Mouse (Mus musculus) C2C12 (cell line): ENCODE data around the gene Bcl11b. TPM values are rescaled to one million over a fixed set of nuclear protein-coding genes. Genes with fewer than 3 reads are reported as not detected.

Source experiments
- H3K27me3 ChIP-seq: one replicate; pipeline ENCODE4 v1.6.1; 2011; ENCODE audit not compliant: control insufficient read depth, insufficient read depth, insufficient read length
- H3K36me3 ChIP-seq: one replicate; pipeline ENCODE4 v1.6.1; 2011; ENCODE audit not compliant: control insufficient read depth, insufficient read depth
- H3K4me3 ChIP-seq: one replicate; pipeline ENCODE4 v1.5.1; 2011; ENCODE audit warnings: mild to moderate bottlenecking, control low read depth; ENCODE audit not compliant: poor library complexity, insufficient read depth, severe bottlenecking
- H3K79me2 ChIP-seq: one replicate; pipeline ENCODE4 v1.6.1; 2011; ENCODE audit not compliant: control insufficient read depth, insufficient read depth
- H3K79me3 ChIP-seq: one replicate; pipeline ENCODE4 v1.6.1; 2011; ENCODE audit warnings: low read depth, control low read depth
- H3ac ChIP-seq: one replicate; pipeline ENCODE3; 2011; ENCODE audit warnings: low read depth; ENCODE audit not compliant: control insufficient read depth, insufficient read length
- CEBPB ChIP-seq: IDR thresholded peaks from one replicate; pipeline ENCODE4 v1.6.1; 2011; ENCODE audit warnings: low read depth, mild to moderate bottlenecking, control low read depth, moderate library complexity
- CTCF ChIP-seq: IDR thresholded peaks from one replicate; pipeline ENCODE4 v1.5.1; 2011; ENCODE audit not compliant: control insufficient read depth, insufficient read depth, insufficient read length
- FOSL1 ChIP-seq: IDR thresholded peaks from one replicate; pipeline ENCODE4 v1.8.0; 2011; ENCODE audit warnings: mild to moderate bottlenecking, low read length; ENCODE audit not compliant: poor library complexity, insufficient read depth, severe bottlenecking
- MAX ChIP-seq: IDR thresholded peaks from one replicate; pipeline ENCODE4 v1.6.1; 2011; ENCODE audit warnings: mild to moderate bottlenecking, control low read depth
- MYOD1 ChIP-seq: IDR thresholded peaks from one replicate; pipeline ENCODE4 v1.6.1; 2011; ENCODE audit warnings: low read depth; ENCODE audit not compliant: control insufficient read depth, insufficient read length
- MYOG ChIP-seq: IDR thresholded peaks from one replicate; pipeline ENCODE4 v1.6.1; 2011; ENCODE audit not compliant: control insufficient read depth, insufficient read length; ENCODE audit errors: extremely low read depth
- USF1 ChIP-seq: IDR thresholded peaks from one replicate; pipeline ENCODE4 v1.6.1; 2011; ENCODE audit warnings: low read depth, mild to moderate bottlenecking, control low read depth, moderate library complexity
- polyA plus RNA-seq: library from polyadenylated mRNA; unstranded; fragments of >200 nt; fragmentation: generic; extraction: Trizol; gene quantifications from one replicate; pipeline ENCODE4 v1.2.1, GENCODE M21; 2012; ENCODE audit warnings: missing spikeins

Gene Bcl11b
- polyA plus RNA-seq, 1 experiment: not detected

DNA sequence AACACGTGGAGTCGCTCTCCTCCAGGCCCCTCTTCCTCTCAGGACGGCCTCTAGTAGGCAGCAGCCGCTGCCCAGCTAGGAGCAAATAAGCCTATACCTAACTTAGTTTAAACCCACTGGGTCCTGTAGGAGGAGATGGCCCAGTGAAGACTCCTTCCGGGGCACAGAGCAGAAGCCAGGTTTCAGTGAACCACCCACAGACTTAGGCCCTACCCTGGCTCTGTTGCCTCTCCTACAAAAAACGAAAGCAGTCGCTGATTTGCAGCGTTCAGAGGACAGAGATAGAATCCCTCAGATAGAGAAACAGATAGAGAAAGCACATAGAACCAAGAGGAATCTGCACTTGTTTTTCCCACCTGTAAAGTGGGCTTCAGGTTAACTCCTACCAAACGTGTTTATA, 21.1 kb downstream of the Bcl11b start:
- Histone ChIP-seq H3K79me2 (no peaks in the 10 kb centered on the region), H3ac (no peak overlapping the region), H3K36me3 (no peaks in the 10 kb centered on the region), H3K4me3 (no peak overlapping the region), H3K27me3 (peaks cover 12% of the 10 kb centered on the region), H3K79me3 (no peaks in the 10 kb centered on the region)
- TF ChIP-seq USF1: no peak

DNA sequence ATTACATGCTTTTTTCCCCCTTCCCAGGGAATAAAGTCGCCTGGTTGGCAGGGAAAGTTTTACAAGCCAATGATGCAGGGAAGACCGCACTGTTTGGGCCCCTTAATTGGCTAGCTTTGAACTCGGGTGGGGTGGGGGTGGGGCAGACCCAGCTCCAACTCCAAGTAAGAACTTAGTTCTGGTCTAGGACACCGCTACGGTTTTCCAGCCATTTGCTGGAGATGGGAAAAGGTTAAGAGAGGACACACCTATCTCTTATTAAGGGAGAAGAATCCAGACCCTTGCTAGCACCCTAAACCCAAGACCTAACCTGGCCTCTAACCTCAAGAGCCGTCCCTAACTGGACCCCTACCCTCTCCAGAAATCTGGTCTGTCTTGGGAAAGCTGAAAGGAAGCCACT, 22.2 kb downstream of the Bcl11b start:
- no peak overlapping the region for H3ac ChIP-seq
- H3K79me3 ChIP-seq: no peaks in the 10 kb centered on the region
- TF ChIP-seq CEBPB (no peak), CTCF (no peak), FOSL1 (no peak), MYOG (no peak), USF1 (no peak)
- H3K4me3 ChIP-seq: no peak overlapping the region
- no peaks in the 10 kb centered on the region for H3K79me2 ChIP-seq
- no peaks in the 10 kb centered on the region for H3K36me3 ChIP-seq
- H3K27me3 ChIP-seq: peaks cover 9% of the 10 kb centered on the region

DNA sequence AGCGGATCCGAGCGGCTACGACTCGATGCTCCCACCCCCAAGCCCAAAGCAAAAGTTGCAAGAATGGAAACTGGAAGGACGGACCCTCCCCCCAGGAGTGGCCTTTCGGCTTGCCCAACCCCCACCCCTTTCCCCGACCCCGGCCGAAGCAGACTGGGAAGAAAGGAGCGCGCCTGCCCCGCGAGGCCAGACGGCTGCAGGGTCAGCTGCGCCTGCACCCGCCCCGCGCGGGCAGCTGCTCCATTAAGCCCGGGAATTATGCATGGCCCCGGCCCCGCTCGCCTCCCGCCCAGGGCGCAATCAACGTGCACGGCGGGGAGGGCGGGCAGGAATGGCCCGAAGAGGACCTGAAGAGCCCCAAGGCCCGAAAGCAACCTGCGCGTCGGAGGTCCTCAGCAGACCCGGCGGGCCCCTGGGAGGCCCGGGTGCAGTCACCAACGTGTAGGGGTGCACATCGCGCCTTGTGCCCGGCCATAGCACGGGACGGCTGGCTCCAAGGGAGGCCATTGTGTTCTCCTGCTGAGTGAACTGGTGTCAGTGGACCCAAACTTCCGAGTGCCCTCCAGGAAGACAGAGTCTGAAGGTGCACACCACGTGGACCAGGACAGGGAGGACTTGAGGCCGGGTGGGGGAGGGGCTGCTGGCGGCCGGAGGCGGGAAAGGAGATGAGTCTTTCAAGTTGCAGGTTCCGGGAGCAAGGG, 23.0 kb downstream of the Bcl11b start:
- TF ChIP-seq MYOG: no peak
- no peak for TF ChIP-seq FOSL1
- no peak for TF ChIP-seq CEBPB
- no peak for TF ChIP-seq MYOD1
- TF ChIP-seq CTCF: no peak
- no peak for TF ChIP-seq USF1
- TF ChIP-seq MAX: no peak
- H3K36me3 ChIP-seq: no peaks in the 10 kb centered on the region
- no peaks in the 10 kb centered on the region for H3K79me2 ChIP-seq
- H3K79me3 ChIP-seq: no peaks in the 10 kb centered on the region
- H3K27me3 ChIP-seq: peaks cover 9% of the 10 kb centered on the region
- no peak overlapping the region for H3ac ChIP-seq
- H3K4me3 ChIP-seq: no peak overlapping the region

DNA sequence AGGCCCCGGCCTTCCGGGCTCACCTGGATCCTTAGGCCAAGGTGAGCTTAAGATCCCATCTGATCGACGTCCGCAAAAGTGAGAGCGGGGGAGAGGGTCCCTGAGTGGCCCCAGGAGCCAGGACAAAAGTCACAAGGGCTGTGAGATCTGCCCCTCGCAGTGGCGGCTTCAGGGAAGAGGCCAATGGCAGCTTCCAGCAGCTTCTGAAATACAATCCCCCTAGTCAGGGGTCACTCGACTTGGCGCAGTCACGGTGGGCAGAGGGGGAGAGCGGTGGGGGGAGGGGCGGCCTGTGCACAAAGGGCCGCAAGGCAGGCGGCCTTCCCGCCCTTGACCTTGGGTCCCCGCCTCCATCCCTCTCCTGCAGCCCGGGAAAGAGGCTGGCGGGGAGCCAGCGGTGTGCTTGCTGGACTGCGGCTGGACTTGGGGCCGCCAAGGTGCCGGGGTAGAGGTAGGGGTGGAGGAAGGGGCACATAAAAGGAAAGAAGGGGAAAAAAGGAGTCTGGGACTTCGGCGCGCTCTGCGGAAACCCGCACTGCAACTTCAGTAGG, 23.6 kb downstream of the Bcl11b start:
- no peaks in the 10 kb centered on the region for H3K79me2 ChIP-seq
- H3K79me3 ChIP-seq: no peaks in the 10 kb centered on the region
- peaks cover 9% of the 10 kb centered on the region for H3K27me3 ChIP-seq
- no peaks in the 10 kb centered on the region for H3K36me3 ChIP-seq
- no peak overlapping the region for H3ac ChIP-seq
- TF ChIP-seq FOSL1 (no peak), MYOD1 (no peak), MAX (no peak), MYOG (no peak), CEBPB (no peak), USF1 (no peak), CTCF (no peak)
- H3K4me3 ChIP-seq: no peak overlapping the region

DNA sequence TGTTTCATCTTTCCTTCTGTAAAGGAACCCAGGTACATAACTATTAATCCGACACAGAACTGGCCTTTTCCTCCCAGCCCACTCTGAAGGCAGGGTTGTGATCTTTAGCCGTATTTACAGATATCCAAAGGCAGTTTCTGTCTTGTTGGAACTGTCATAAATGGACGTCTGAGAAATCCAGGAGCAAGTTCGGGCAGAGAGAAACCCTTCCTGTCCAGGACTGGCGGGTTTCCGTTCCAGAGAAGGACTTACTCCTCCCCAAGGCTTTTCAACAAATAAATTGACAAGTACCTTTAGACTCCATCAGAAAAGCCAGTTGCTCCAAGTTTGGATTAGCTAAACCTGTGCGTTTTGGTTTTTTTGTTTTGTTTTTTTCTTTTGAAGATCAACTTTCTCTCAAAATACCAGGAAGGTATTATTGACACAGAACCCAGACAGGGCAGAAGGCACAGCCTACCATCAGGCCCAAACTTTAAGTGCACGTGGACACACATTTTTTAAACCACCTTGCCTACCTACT, 24.6 kb downstream of the Bcl11b start:
- TF ChIP-seq FOSL1: no peak
- no peak for TF ChIP-seq USF1
- no peak for TF ChIP-seq MAX
- no peak for TF ChIP-seq MYOG
- TF ChIP-seq CTCF: no peak
- no peak for TF ChIP-seq CEBPB
- no peak for TF ChIP-seq MYOD1
- no peaks in the 10 kb centered on the region for H3K79me3 ChIP-seq
- H3K36me3 ChIP-seq: no peaks in the 10 kb centered on the region
- H3K27me3 ChIP-seq: peaks cover 9% of the 10 kb centered on the region
- no peak overlapping the region for H3K4me3 ChIP-seq
- H3ac ChIP-seq: no peak overlapping the region
- no peaks in the 10 kb centered on the region for H3K79me2 ChIP-seq

DNA sequence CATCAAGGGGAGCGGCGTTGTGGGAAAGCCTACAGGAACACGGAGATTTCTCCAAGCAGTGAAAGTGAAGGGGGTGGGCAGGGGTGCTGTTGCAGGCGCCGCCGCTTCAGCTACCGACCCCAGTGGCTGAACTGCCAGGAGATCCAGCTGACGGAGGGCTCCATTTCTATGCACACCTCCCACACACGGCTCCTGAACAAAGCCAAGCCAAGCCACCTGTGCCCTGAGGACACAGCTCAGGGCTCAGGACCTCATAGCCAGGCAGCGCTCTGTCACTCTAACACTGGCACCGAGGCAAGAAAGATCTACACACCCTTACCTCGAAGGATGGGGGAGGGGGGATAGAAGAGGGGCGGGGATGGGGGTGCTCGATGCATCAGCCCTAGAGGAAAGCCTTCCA, 25.3 kb downstream of the Bcl11b start:
- Histone ChIP-seq H3K27me3 (peaks cover 9% of the 10 kb centered on the region), H3K79me3 (no peaks in the 10 kb centered on the region), H3K79me2 (no peaks in the 10 kb centered on the region), H3K36me3 (no peaks in the 10 kb centered on the region), H3K4me3 (no peak overlapping the region), H3ac (no peak overlapping the region)
- TF ChIP-seq MAX: no peak
- no peak for TF ChIP-seq CEBPB
- TF ChIP-seq USF1: no peak
- no peak for TF ChIP-seq MYOD1
- no peak for TF ChIP-seq FOSL1
- no peak for TF ChIP-seq CTCF
- no peak for TF ChIP-seq MYOG
